Mouse (Mus musculus): ENCODE data around the gene Rapsn.

GRCm38 (mm10) chr2:91086392-91087237 lies 51.2 kb downstream of the Rapsn start:
- TF ChIP-seq CTCF (IDR thresholded peaks at IDR 0.05; ENCODE audit: borderline replicate concordance, insufficient read depth, low read depth, low read length) (no peak), POLR2A (IDR thresholded peaks at IDR 0.05; ENCODE audit: borderline replicate concordance, insufficient read depth, low read length) (no peak)
